Mouse (Mus musculus): ENCODE measurements at regions not wholly inside any gene's neighbourhood (a gene's known extent, or its start where the extent isn't known, plus 50 kb on each side); places are given as distances from the start of the nearest gene placed in this dataset.

DNA sequence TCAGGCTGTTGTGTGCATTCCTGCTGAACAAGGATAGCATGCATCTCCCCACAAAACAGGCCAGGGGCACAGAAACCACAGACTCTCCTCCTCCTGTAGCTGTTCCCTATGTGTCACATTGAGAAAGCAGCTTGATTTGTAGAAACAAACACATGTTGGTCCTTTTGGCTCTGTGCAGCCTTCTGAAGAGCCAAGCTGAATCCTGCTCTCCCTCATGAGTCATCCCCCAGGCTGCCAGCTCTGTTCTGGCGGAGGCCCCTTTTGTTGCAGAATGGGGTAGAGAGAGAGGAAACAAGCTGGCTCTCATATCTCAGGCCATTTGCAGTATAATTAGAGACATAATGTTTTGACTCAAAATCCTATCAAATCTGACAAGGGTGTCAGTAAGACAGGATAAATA is 383.4 kb upstream of the Prkcq start:
- TF ChIP-seq CEBPB (IDR thresholded peaks at IDR 0.05; ENCODE audit: insufficient read depth, poor library complexity, severe bottlenecking) (no peak), MYOD1 (IDR thresholded peaks at IDR 0.05; ENCODE audit: control insufficient read depth in 1 of 3, insufficient read length in 2 of 3, low read depth in 2 of 3) (no peak), POLR2AphosphoS2 (IDR thresholded peaks at IDR 0.05; ENCODE audit: insufficient read length, low read depth) (no peak), MAX (IDR thresholded peaks at IDR 0.05; ENCODE audit: low read depth) (no peak), SRF (IDR thresholded peaks at IDR 0.05; ENCODE audit: control insufficient read depth, insufficient read length, low read depth) (no peak), TCF3 (IDR thresholded peaks at IDR 0.05; ENCODE audit: insufficient read length, low read depth) (no peak), REST (IDR thresholded peaks at IDR 0.05; ENCODE audit: insufficient read depth, insufficient read length) (no peak), POLR2A (IDR thresholded peaks at IDR 0.05; ENCODE audit: insufficient read length, low read depth) (no peak), E2F4 (IDR thresholded peaks at IDR 0.05; ENCODE audit: insufficient read depth) (no peak), USF1 (IDR thresholded peaks at IDR 0.05; ENCODE audit: low read depth) (no peak), TCF12 (IDR thresholded peaks at IDR 0.05; ENCODE audit: insufficient read depth, poor library complexity, severe bottlenecking) (no peak), MYOG (IDR thresholded peaks at IDR 0.05; ENCODE audit: control insufficient read depth in 1 of 3, insufficient read depth in 1 of 3, insufficient read length in 2 of 3, low read depth in 2 of 3) (no peak)
- peak overlapping the region; percentile 58 for H3K4me2 ChIP-seq (ENCODE audit: low read depth)
- H3K27me3 ChIP-seq (ENCODE audit: control insufficient read depth, insufficient read depth, insufficient read length): no peaks in the 10 kb centered on the region
- H3K4me3 ChIP-seq: no peak overlapping the region
- no peak overlapping the region for H3ac ChIP-seq (ENCODE audit: control insufficient read depth, insufficient read length)
- H3K36me3 ChIP-seq (ENCODE audit: control insufficient read depth, insufficient read depth): no peaks in the 10 kb centered on the region
- H3K79me2 ChIP-seq (ENCODE audit: control insufficient read depth, insufficient read depth): no peaks in the 10 kb centered on the region

GRCm38 (mm10) chr2:10791233-10791632 is 380.7 kb upstream of the Prkcq start:
- Histone ChIP-seq H3ac (ENCODE audit: control insufficient read depth, insufficient read length) (no peak overlapping the region), H3K36me3 (ENCODE audit: control insufficient read depth, insufficient read depth) (no peaks in the 10 kb centered on the region), H3K27me3 (ENCODE audit: control insufficient read depth, insufficient read depth, insufficient read length) (no peaks in the 10 kb centered on the region), H3K79me2 (ENCODE audit: control insufficient read depth, insufficient read depth) (no peaks in the 10 kb centered on the region), H3K4me2 (ENCODE audit: low read depth) (no peak overlapping the region), H3K4me3 (no peak overlapping the region)
- TF ChIP-seq MYOD1 (IDR thresholded peaks at IDR 0.05; ENCODE audit: control insufficient read depth in 1 of 3, insufficient read length in 2 of 3, low read depth in 2 of 3) (no peak), MYOG (IDR thresholded peaks at IDR 0.05; ENCODE audit: control insufficient read depth in 1 of 3, insufficient read depth in 1 of 3, insufficient read length in 2 of 3, low read depth in 2 of 3) (no peak), MAX (IDR thresholded peaks at IDR 0.05; ENCODE audit: low read depth) (no peak), REST (IDR thresholded peaks at IDR 0.05; ENCODE audit: insufficient read depth, insufficient read length) (no peak), USF1 (IDR thresholded peaks at IDR 0.05; ENCODE audit: low read depth) (no peak), POLR2A (IDR thresholded peaks at IDR 0.05; ENCODE audit: insufficient read length, low read depth) (no peak), TCF3 (IDR thresholded peaks at IDR 0.05; ENCODE audit: insufficient read length, low read depth) (no peak), CEBPB (IDR thresholded peaks at IDR 0.05; ENCODE audit: insufficient read depth, poor library complexity, severe bottlenecking) (no peak), TCF12 (IDR thresholded peaks at IDR 0.05; ENCODE audit: insufficient read depth, poor library complexity, severe bottlenecking) (no peak), SRF (IDR thresholded peaks at IDR 0.05; ENCODE audit: control insufficient read depth, insufficient read length, low read depth) (no peak)

DNA sequence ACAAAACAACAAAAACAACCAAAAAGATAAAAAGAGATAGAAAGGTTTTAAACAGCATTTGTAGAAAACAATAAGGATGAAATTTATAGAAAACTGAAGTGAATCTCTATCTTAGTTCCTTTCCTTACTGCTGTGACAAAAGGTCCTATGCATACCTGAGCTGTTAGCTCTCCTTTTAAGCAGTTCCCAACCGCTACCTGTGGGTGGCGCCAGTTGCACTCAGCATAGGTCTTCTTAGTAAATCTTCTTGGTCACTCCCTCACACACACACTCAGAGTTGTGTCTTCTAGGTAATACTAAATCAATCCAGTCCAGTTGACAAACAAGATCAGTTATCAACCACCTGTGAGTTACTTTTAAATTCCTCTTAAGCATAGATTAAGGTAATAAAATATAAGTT is 355.5 kb upstream of the Prkcq start:
- H3K36me3 ChIP-seq (ENCODE audit: control insufficient read depth, insufficient read depth): no peaks in the 10 kb centered on the region
- H3K79me2 ChIP-seq (ENCODE audit: control insufficient read depth, insufficient read depth): no peaks in the 10 kb centered on the region
- no peak overlapping the region for H3ac ChIP-seq (ENCODE audit: control insufficient read depth, insufficient read length)
- no peak overlapping the region for H3K4me2 ChIP-seq (ENCODE audit: low read depth)
- H3K27me3 ChIP-seq (ENCODE audit: control insufficient read depth, insufficient read depth, insufficient read length): no peaks in the 10 kb centered on the region
- H3K4me3 ChIP-seq: no peak overlapping the region
- no peak for TF ChIP-seq E2F4 (IDR thresholded peaks at IDR 0.05; ENCODE audit: insufficient read depth)
- TF ChIP-seq USF1 (IDR thresholded peaks at IDR 0.05; ENCODE audit: low read depth): no peak
- TF ChIP-seq MYOG (IDR thresholded peaks at IDR 0.05; ENCODE audit: control insufficient read depth in 1 of 3, insufficient read depth in 1 of 3, insufficient read length in 2 of 3, low read depth in 2 of 3): no peak
- TF ChIP-seq SRF (IDR thresholded peaks at IDR 0.05; ENCODE audit: control insufficient read depth, insufficient read length, low read depth): no peak
- no peak for TF ChIP-seq TCF3 (IDR thresholded peaks at IDR 0.05; ENCODE audit: insufficient read length, low read depth)
- TF ChIP-seq MAX (IDR thresholded peaks at IDR 0.05; ENCODE audit: low read depth): no peak
- TF ChIP-seq MYOD1 (IDR thresholded peaks at IDR 0.05; ENCODE audit: control insufficient read depth in 1 of 3, insufficient read length in 2 of 3, low read depth in 2 of 3): no peak

DNA sequence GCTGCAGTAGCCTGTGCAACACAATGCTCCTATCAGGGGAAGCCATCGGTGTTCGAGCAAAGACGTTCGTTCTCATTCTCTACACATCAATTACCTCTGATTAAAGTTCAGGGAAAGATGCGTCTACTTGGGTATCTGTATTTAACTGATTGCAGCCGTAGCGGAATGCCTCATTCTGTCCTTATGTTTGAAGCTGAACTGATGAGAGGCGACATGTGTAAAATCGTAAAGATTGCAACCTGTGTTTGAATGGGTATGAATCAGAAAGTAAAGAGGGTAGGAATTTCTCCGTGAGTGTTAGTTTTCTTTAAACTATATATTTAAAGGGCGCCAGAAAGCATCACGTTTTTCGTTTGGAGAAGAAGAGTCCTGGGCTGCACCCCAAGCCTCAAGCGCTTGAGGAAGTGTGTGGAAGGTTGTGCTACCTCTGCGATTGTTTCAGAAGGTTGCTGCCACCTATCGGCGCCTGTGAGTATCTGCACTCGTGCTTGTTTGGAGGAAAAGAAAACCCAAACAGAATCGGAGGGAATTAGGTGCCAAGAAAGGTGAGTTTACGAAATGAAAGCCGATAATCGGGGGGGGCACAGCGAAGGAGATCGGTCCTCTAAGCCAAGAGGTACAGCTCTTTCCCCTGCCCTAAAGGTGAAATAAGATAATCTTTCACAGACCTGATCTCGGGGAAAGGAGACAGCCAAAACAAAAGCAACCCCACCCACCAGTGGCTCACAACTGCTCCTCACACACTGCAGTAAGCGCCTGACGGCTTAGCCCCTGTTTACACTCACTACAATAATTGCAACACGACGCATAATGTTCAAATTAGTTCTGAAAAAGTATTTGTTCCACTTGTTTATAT is 346.4 kb upstream of the Prkcq start:
- Histone ChIP-seq H3K36me3 (ENCODE audit: control insufficient read depth, insufficient read depth) (no peaks in the 10 kb centered on the region), H3K4me3 (peak overlapping the region; percentile 9), H3K27me3 (ENCODE audit: control insufficient read depth, insufficient read depth, insufficient read length) (no peaks in the 10 kb centered on the region), H3ac (ENCODE audit: control insufficient read depth, insufficient read length) (no peak overlapping the region), H3K79me2 (ENCODE audit: control insufficient read depth, insufficient read depth) (no peaks in the 10 kb centered on the region), H3K4me2 (ENCODE audit: low read depth) (peak overlapping the region; percentile 65)
- TF ChIP-seq USF1 (IDR thresholded peaks at IDR 0.05; ENCODE audit: low read depth): no peak
- TF ChIP-seq REST (IDR thresholded peaks at IDR 0.05; ENCODE audit: insufficient read depth, insufficient read length): no peak
- TF ChIP-seq E2F4 (IDR thresholded peaks at IDR 0.05; ENCODE audit: insufficient read depth): no peak
- TF ChIP-seq SRF (IDR thresholded peaks at IDR 0.05; ENCODE audit: control insufficient read depth, insufficient read length, low read depth): no peak
